Mouse (Mus musculus) spleen, adult 2 months (tissue): ENCODE measurements around the gene Dusp1. TPM values are rescaled to one million over a fixed set of nuclear protein-coding genes. Genes with fewer than 3 reads are reported as not detected.

Experiments
- DNase-seq, 2 experiments: peaks; one replicate each; pipeline versions ENCODE4 v3.0.0 to v3.0.0-alpha.2; 2012 to 2021; ENCODE audit warnings: low spot score in 2 of 2, low read depth in 1 of 2
- H3K27ac ChIP-seq: fragments of 200-500 bp; 2 replicates; pipeline ENCODE4 v1.5.1; 2012; ENCODE audit warnings: low read length, inconsistent platforms; ENCODE audit not compliant: insufficient read depth
- H3K27me3 ChIP-seq: fragments of 200-500 bp; 2 replicates; pipeline ENCODE4 v1.6.1; 2012; ENCODE audit warnings: mild to moderate bottlenecking, moderate library complexity, low read length, inconsistent platforms; ENCODE audit not compliant: control insufficient read depth, insufficient read depth
- H3K36me3 ChIP-seq: fragments of 200-500 bp; 2 replicates; pipeline ENCODE4 v1.6.1; 2012; ENCODE audit warnings: mild to moderate bottlenecking, low read length, inconsistent platforms; ENCODE audit not compliant: control insufficient read depth, insufficient read depth
- H3K4me1 ChIP-seq: fragments of 200-500 bp; 2 replicates; pipeline ENCODE4 v1.6.1; 2011; ENCODE audit warnings: inconsistent platforms; ENCODE audit not compliant: control insufficient read depth, insufficient read depth, insufficient read length
- H3K4me3 ChIP-seq: fragments of 200-500 bp; 2 replicates; pipeline ENCODE4 v1.5.1; 2011; ENCODE audit warnings: mild to moderate bottlenecking, inconsistent platforms; ENCODE audit not compliant: insufficient read depth, insufficient read length; ENCODE audit errors: extremely low read depth
- CTCF ChIP-seq: fragments of 200-500 bp; IDR thresholded peaks from 2 replicates; pipeline ENCODE4 v1.5.1; 2011; ENCODE audit warnings: mild to moderate bottlenecking, inconsistent platforms; ENCODE audit not compliant: insufficient read depth, insufficient read length, insufficient replicate concordance; ENCODE audit errors: extremely low read depth
- POLR2A ChIP-seq: fragments of 200-500 bp; IDR thresholded peaks from 2 replicates; pipeline ENCODE4 v1.6.1; 2011; ENCODE audit warnings: low read depth, low read length, inconsistent platforms
- WGBS: fragments of 180-500 bp; shearing (Covaris S2); methylation state at CpG from one replicate; pipeline ENCODE4 v1.1.7; 2018; 5-methylcytosine and 5-hydroxymethylcytosine counted together
- polyA plus RNA-seq: library from polyadenylated mRNA; depleted of rRNA; stranded (reverse); fragments of >200 nt; gene quantifications from 2 replicates; pipeline ENCODE4 v1.2.3, GENCODE M21; 2012

Gene Dusp1
- polyA plus RNA-seq, 1 experiment: 44.3 TPM

DNA sequence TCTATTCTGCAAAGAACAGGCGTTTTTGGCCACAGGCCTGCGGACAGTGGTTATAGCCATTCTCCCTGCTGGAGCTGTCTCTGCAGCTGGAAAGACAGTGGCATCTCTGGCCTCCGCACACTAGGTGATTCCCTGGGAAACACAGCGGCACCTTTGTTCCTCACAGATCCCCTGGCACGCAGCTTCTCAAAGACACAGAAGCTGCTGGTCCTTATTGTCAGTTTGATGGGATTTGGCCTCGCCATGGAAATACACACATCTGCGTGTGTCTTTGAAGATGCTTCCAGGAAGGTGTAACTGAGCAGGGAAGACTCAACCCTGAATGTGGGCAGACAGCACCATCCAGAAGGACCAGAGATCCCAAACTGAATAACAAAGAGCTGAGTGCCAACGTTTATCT is 41.4 kb upstream of the Dusp1 start:
- H3K4me3 ChIP-seq: no peak overlapping the region
- H3K4me1 ChIP-seq: peaks cover 7% of the 10 kb centered on the region; the same call in 1 of the 2 replicates
- TF ChIP-seq CTCF (no peak), POLR2A (no peak)
- H3K36me3 ChIP-seq: no peaks in the 10 kb centered on the region
- no peaks in the 10 kb centered on the region for H3K27me3 ChIP-seq
- no peak overlapping the region for H3K27ac ChIP-seq
- DNase-seq: no peak
- 92% methylated on average over 8 of the region's 8 CpGs for whole genome bisulfite sequencing

GRCm38 (mm10) chr17:26602371-26602885 is 40.5 kb upstream of the Dusp1 start:
- no peaks in the 10 kb centered on the region for H3K36me3 ChIP-seq
- no peak overlapping the region for H3K4me3 ChIP-seq
- TF ChIP-seq CTCF (no peak), POLR2A (no peak)
- no peaks in the 10 kb centered on the region for H3K27me3 ChIP-seq
- WGBS: 85% methylated on average over 12 of the region's 12 CpGs
- H3K4me1 ChIP-seq: peaks cover 7% of the 10 kb centered on the region; the same call in 1 of the 2 replicates
- DNase-seq: no peak
- H3K27ac ChIP-seq: no peak overlapping the region; the same call in 1 of the 2 replicates

DNA sequence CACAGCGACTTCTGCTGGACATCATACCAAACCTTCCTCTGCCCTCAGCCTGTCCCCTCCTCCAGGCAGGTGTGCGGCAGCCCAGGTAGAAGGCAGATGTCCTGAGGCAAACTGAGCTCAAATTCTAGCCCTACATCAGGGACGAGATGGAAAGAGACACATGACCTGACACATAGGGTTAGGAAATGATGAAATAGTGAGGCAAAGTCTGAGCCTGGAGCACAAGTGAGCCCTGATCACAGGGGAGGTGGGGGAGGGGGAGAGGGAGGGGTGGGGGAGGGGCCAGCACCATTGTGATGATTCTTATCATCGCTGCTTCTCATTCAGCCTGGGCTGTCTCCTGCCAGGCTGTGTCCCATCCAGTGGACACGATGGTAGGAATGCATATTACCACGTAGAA is 40.0 kb upstream of the Dusp1 start:
- no peaks in the 10 kb centered on the region for H3K27me3 ChIP-seq
- no peaks in the 10 kb centered on the region for H3K36me3 ChIP-seq
- TF ChIP-seq POLR2A: no peak
- TF ChIP-seq CTCF: no peak
- no peak overlapping the region for H3K4me3 ChIP-seq
- WGBS: 88% methylated on average over 6 of the region's 6 CpGs
- peaks cover 7% of the 10 kb centered on the region; the same call in 1 of the 2 replicates for H3K4me1 ChIP-seq
- H3K27ac ChIP-seq: no peak overlapping the region
- DNase-seq: no peak

DNA sequence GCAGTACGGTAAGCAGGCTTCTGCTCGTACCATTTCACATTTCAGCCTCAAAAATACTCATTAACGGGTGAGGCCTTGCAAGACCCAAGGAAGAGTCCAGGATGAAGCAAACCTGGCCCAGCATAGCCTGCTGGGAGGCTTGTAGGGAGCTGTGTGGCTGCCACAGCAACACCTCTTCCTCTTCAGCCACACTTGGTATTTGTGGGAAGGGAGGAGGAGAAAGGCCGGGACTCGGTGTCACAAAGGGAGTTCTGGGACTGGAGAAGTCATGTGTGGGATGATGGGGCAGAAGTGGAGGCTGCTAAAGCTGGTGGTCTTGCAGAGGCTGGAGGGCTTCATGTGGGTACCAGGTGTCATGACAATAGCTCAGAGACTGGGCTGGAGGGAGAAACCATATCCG is 39.6 kb upstream of the Dusp1 start:
- Histone ChIP-seq H3K27ac (no peak overlapping the region), H3K36me3 (no peaks in the 10 kb centered on the region), H3K4me1 (peaks cover 7% of the 10 kb centered on the region; the same call in 1 of the 2 replicates), H3K27me3 (no peaks in the 10 kb centered on the region), H3K4me3 (no peak overlapping the region)
- no peak for TF ChIP-seq POLR2A
- TF ChIP-seq CTCF: no peak
- DNase-seq: no peak
- 88% methylated on average over 6 of the region's 6 CpGs for WGBS

- no peak overlapping the region for H3K4me3 ChIP-seq
- 81% methylated on average over 17 of the region's 17 CpGs for WGBS
- H3K36me3 ChIP-seq: no peaks in the 10 kb centered on the region
- no peak overlapping the region for H3K27ac ChIP-seq
- H3K4me1 ChIP-seq: peaks cover 9% of the 10 kb centered on the region; the same call in 1 of the 2 replicates
- TF ChIP-seq CTCF (no peak), POLR2A (no peak)
- no peaks in the 10 kb centered on the region for H3K27me3 ChIP-seq
- no peak for DNase-seq
Measured at GRCm38 (mm10) chr17:26600913-26601447, 39.1 kb upstream of the Dusp1 start.

DNA sequence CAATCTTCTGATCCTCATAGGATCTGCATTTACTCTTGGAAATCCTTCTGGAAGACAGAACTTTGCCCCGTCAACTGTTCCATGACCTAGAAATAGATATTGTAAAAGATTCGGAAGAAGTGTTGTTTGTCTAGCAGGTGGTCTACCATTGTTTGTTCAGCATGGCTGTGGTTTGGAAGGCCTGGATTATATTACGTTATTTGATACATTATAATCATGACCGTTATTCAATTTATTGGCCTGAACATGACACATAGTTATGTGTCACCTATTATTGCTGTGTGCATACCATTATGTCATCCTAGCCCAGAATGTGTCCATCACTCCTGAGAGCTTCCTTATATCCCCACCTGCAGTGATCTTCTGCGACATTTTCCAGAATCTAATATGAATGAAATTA is 36.9 kb upstream of the Dusp1 start:
- Histone ChIP-seq H3K4me1 (peaks cover 14% of the 10 kb centered on the region), H3K36me3 (no peaks in the 10 kb centered on the region), H3K27me3 (no peaks in the 10 kb centered on the region), H3K27ac (no peak overlapping the region), H3K4me3 (no peak overlapping the region)
- no peak for DNase-seq
- WGBS: 95% methylated on average over 5 of the region's 5 CpGs
- TF ChIP-seq POLR2A (no peak), CTCF (no peak)

GRCm38 (mm10) chr17:26596856-26597481 is 35.0 kb upstream of the Dusp1 start:
- H3K27ac ChIP-seq: no peak overlapping the region
- no peak overlapping the region for H3K4me3 ChIP-seq
- DNase-seq: no peak
- H3K4me1 ChIP-seq: peaks cover 14% of the 10 kb centered on the region
- WGBS: 87% methylated on average over 6 of the region's 6 CpGs
- H3K27me3 ChIP-seq: no peaks in the 10 kb centered on the region
- TF ChIP-seq POLR2A: no peak
- no peak for TF ChIP-seq CTCF
- no peaks in the 10 kb centered on the region for H3K36me3 ChIP-seq
